Mouse (Mus musculus) CD4-positive, CD25-positive, alpha-beta regulatory T cell (primary cell): ENCODE measurements around the gene Il12a. TPM values are rescaled to one million over a fixed set of nuclear protein-coding genes. Genes with fewer than 3 reads are reported as not detected.

Experiments
- polyA plus RNA-seq: library from polyadenylated mRNA; unstranded; fragments of 100-300 nt; shearing (Covaris generic); gene quantifications from one replicate; pipeline ENCODE4 v1.2.1, GENCODE M21; 2017

The Il12a gene
- polyA plus RNA-seq: not detected

DNA sequence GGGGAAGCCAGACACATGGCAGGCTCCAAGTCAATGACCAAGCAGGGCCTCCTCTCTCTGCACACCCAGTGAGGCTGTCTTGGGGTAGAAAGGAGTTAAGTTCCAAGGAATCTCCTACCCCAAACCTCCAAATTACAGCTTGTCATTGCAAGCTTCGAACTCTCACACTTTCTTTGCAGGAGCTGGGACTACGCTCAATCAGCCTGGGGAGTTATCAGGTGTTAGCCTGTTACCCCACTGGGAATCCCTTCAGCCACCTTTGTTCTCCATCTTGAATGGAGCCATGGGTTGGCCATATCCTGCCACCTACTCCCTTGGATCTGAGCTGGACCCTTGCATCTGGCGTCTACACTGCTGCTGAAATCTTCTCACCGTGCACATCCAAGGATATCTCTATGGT, at the start of gene Il12a:
Il12a (plus strand) TSS at position 301 of the 400 bp plus-strand sequence.

Other genes with a start within 250 kb of the Il12a start
- 52.6 TPM for gene 1110032F04Rik, start 178.9 kb downstream of the Il12a start, polyA plus RNA-seq